Mouse (Mus musculus) G1E (cell line): ENCODE measurements around the gene Gnb5. TPM values are rescaled to one million over a fixed set of nuclear protein-coding genes. Genes with fewer than 3 reads are reported as not detected.
"Not testable (repeated sequence)": the region's sequence is repeated elsewhere in the genome, so short reads cannot be mapped to it uniquely, and the experiment has no call there.

Experiments
- ATAC-seq: 2 replicates; pipeline ENCODE4 v1.8.0; 2016; ENCODE audit warnings: mild to moderate bottlenecking; ENCODE audit not compliant: insufficient number of reproducible peaks, poor library complexity, low FRiP score, severe bottlenecking; ENCODE audit errors: extremely low read depth
- DNase-seq: peaks from one replicate; pipeline ENCODE4 v3.0.0; 2012; ENCODE audit warnings: low spot score
- H3K27me3 ChIP-seq: 2 replicates; pipeline ENCODE4 v1.6.1; 2012; ENCODE audit warnings: mild to moderate bottlenecking, low read length, inconsistent platforms; ENCODE audit not compliant: insufficient read depth
- H3K36me3 ChIP-seq: replicated peaks from 2 replicates; pipeline ENCODE3; 2012; ENCODE audit warnings: mild to moderate bottlenecking, inconsistent platforms
- H3K4me1 ChIP-seq: 2 replicates; pipeline ENCODE4 v1.6.1; 2012; ENCODE audit warnings: low read depth, low read length, inconsistent platforms, mixed read lengths; ENCODE audit not compliant: insufficient read depth
- H3K4me3 ChIP-seq: 2 replicates; pipeline ENCODE4 v1.5.1; 2012; ENCODE audit warnings: low read depth, mild to moderate bottlenecking, inconsistent platforms, low read length, moderate library complexity, mixed read lengths
- H3K9me3 ChIP-seq: replicated peaks from 2 replicates; pipeline ENCODE4 v1.6.1; 2012; ENCODE audit warnings: inconsistent platforms
- CTCF ChIP-seq: IDR thresholded peaks from 2 replicates; pipeline ENCODE4 v1.5.1; 2012; ENCODE audit warnings: low read depth, low read length, inconsistent platforms, mixed read lengths
- GATA1 ChIP-seq: IDR thresholded peaks from 2 replicates; pipeline ENCODE4 v1.6.1; 2012; ENCODE audit warnings: borderline replicate concordance, low read length, inconsistent platforms, mixed read lengths
- GATA2 ChIP-seq: IDR thresholded peaks from 2 replicates; pipeline ENCODE4 v1.6.1; 2012; ENCODE audit warnings: low read depth, low read length, inconsistent platforms, borderline replicate concordance
- POLR2AphosphoS5 ChIP-seq: IDR thresholded peaks from 2 replicates; pipeline ENCODE4 v1.6.1; 2012; ENCODE audit warnings: low read depth, low read length, inconsistent platforms; ENCODE audit not compliant: insufficient replicate concordance
- TAL1 ChIP-seq: conservative IDR thresholded peaks from 2 replicates; pipeline ENCODE4 v1.6.1; 2012; ENCODE audit warnings: low read depth, low read length, inconsistent platforms, mixed read lengths
- polyA plus RNA-seq: library from polyadenylated mRNA; stranded (reverse); fragments of >175 nt; gene quantifications from 2 replicates; pipeline ENCODE4 v1.2.3, GENCODE M21; 2012
- total RNA-seq, 2 experiments: library from RNA; stranded (forward) in 1 of 2; stranded (reverse) in 1 of 2; fragments of 200-1000 nt in 1 of 2; fragments of >200 nt in 1 of 2; fragmentation: Nextera tagmentation in 1 of 2; gene quantifications; 2 replicates each; pipeline ENCODE4 v1.2.3; 2014 to 2017

The Gnb5 gene
- total and polyA plus RNA-seq, 3 experiments, result 0.66 TPM; not detected in 2

- TF ChIP-seq GATA2 (no peak), CTCF (peak; percentile 65), GATA1 (no peak)
- ATAC-seq (no peak; the same call in 1 of the 2 replicates), DNase-seq (peak; percentile 42)
- H3K4me3 ChIP-seq, result no peak overlapping the region
- peaks cover 12% of the 10 kb centered on the region for H3K4me1 ChIP-seq
- H3K36me3 ChIP-seq, result no peaks in the 10 kb centered on the region
- peaks cover 18% of the 10 kb centered on the region for H3K27me3 ChIP-seq
- H3K9me3 ChIP-seq, result no peaks in the 10 kb centered on the region
These were observed 55.6 kb downstream of the Gnb5 start for GRCm38 (mm10) chr9:75361699-75362098.

- no peak for DNase-seq
- Histone ChIP-seq H3K27me3 (peaks cover 18% of the 10 kb centered on the region), H3K4me3 (no peak overlapping the region), H3K9me3 (no peaks in the 10 kb centered on the region), H3K36me3 (no peaks in the 10 kb centered on the region), H3K4me1 (peaks cover 14% of the 10 kb centered on the region)
- TF ChIP-seq GATA2 (no peak), GATA1 (no peak), TAL1 (no peak)
- no peak for ATAC-seq
These were observed 56.1 kb downstream of the Gnb5 start for GRCm38 (mm10) chr9:75362201-75362600.

- Histone ChIP-seq H3K4me1 (peaks cover 14% of the 10 kb centered on the region), H3K36me3 (no peaks in the 10 kb centered on the region), H3K9me3 (no peaks in the 10 kb centered on the region), H3K4me3 (no peak overlapping the region), H3K27me3 (peaks cover 18% of the 10 kb centered on the region)
- TF ChIP-seq GATA2 (no peak), GATA1 (no peak), POLR2AphosphoS5 (no peak), CTCF (no peak), TAL1 (no peak)
- ATAC-seq (no peak), DNase-seq (no peak)
These were observed 56.9 kb downstream of the Gnb5 start for GRCm38 (mm10) chr9:75363001-75363400.

GRCm38 (mm10) chr9:75363702-75364101 is 57.6 kb downstream of the Gnb5 start:
- not testable (repeated sequence) for H3K36me3 ChIP-seq, H3K9me3 ChIP-seq, H3K4me3 ChIP-seq, ATAC-seq, DNase-seq
- peaks cover 18% of the 10 kb centered on the region for H3K27me3 ChIP-seq
- peaks cover 14% of the 10 kb centered on the region for H3K4me1 ChIP-seq

GRCm38 (mm10) chr9:75365195-75365594 is 59.1 kb downstream of the Gnb5 start:
- ATAC-seq (no peak), DNase-seq (no peak)
- TF ChIP-seq POLR2AphosphoS5 (no peak), GATA2 (no peak), GATA1 (no peak), CTCF (no peak), TAL1 (no peak)
- Histone ChIP-seq H3K9me3 (no peaks in the 10 kb centered on the region), H3K4me3 (no peak overlapping the region), H3K27me3 (peaks cover 10% of the 10 kb centered on the region), H3K36me3 (no peaks in the 10 kb centered on the region), H3K4me1 (peaks cover 17% of the 10 kb centered on the region)

- no peak for DNase-seq
- no peak overlapping the region for H3K4me3 ChIP-seq
- no peaks in the 10 kb centered on the region for H3K36me3 ChIP-seq
- H3K9me3 ChIP-seq, result no peaks in the 10 kb centered on the region
- no peak for TF ChIP-seq GATA1
- no peak for TF ChIP-seq CTCF
- no peak for TF ChIP-seq GATA2
- no peak for TF ChIP-seq TAL1
- no peak for TF ChIP-seq POLR2AphosphoS5
- H3K4me1 ChIP-seq, result peaks cover 17% of the 10 kb centered on the region
- H3K27me3 ChIP-seq, result peaks cover 3% of the 10 kb centered on the region; the same call in 1 of the 2 replicates
- ATAC-seq, result no peak
These were observed 60.1 kb downstream of the Gnb5 start for GRCm38 (mm10) chr9:75366191-75366590.

GRCm38 (mm10) chr9:75368779-75369178 is 62.7 kb downstream of the Gnb5 start:
- ATAC-seq, result no peak
- Histone ChIP-seq H3K27me3 (peaks cover 16% of the 10 kb centered on the region), H3K36me3 (no peaks in the 10 kb centered on the region), H3K9me3 (no peaks in the 10 kb centered on the region), H3K4me3 (no peak overlapping the region), H3K4me1 (peaks cover 17% of the 10 kb centered on the region)
- no peak for TF ChIP-seq GATA2
- no peak for TF ChIP-seq TAL1
- TF ChIP-seq GATA1, result no peak
- no peak for TF ChIP-seq POLR2AphosphoS5
- no peak for TF ChIP-seq CTCF
- DNase-seq, result no peak
